ENCODE assay signal across 11 mouse cellular contexts in genomic region chr14:6756384-6757230, GRCm38 (mm10). TPM values are rescaled to one million over a fixed set of nuclear protein-coding genes. Genes with fewer than 3 reads are reported as not detected.
DNase-seq lines count a peak whose midpoint lies in the region; ATAC-seq and TF ChIP-seq lines count a peak whose summit lies in the region.
"Not testable (repeated sequence)": the region's sequence is repeated elsewhere in the genome, so short reads cannot be mapped to it uniquely, and the experiment has no call there.
"Had no signal": no experiment of that assay in that cellular context is flagged by ENCODE, and none has a peak within 500 bp of the region (broad histone marks: within the 10 kb centered on the region; RNA-seq: fewer than 3 reads in every experiment).

No protein-coding gene starts in this region.

- not testable (repeated sequence) for H3K79me2 ChIP-seq in myocyte (ENCODE audit: control insufficient read depth, insufficient read depth)

- H3K9me3 ChIP-seq in forebrain, embryonic 16.5 days (ENCODE audit: control insufficient read depth, low read length); heart, postnatal 0 days (replicated peaks; ENCODE audit: control insufficient read depth, low read length); kidney, embryonic 16.5 days (ENCODE audit: low read length); liver, embryonic 14.5 days (ENCODE audit: control insufficient read depth, low read length); stomach, postnatal 0 days (ENCODE audit: control insufficient read depth, low read length): not testable (repeated sequence)

- not testable (repeated sequence) for H3K27me3 ChIP-seq in forebrain, embryonic 16.5 days (replicated peaks; ENCODE audit: control insufficient read depth, insufficient read depth, low read length); heart, postnatal 0 days (ENCODE audit: control insufficient read depth, insufficient read depth, low read length); kidney, embryonic 16.5 days (ENCODE audit: insufficient read depth, low read length); liver, embryonic 14.5 days (ENCODE audit: control insufficient read depth, insufficient read depth, low read length); myocyte (ENCODE audit: control insufficient read depth, insufficient read depth, insufficient read length); stomach, postnatal 0 days (ENCODE audit: control insufficient read depth, insufficient read depth, low read length)

- peak; percentile 36 for DNase-seq in 3134 (ENCODE audit: extremely low read depth, insufficient read length, low spot score)
- peak; percentile 3 for DNase-seq in cerebellum, adult 9-11 months
- DNase-seq in heart, postnatal 0 days (ENCODE audit: low spot score); liver, embryonic 14.5 days (ENCODE audit: low read depth in 3 of 3, low spot score in 3 of 3); stomach, postnatal 0 days (ENCODE audit: low spot score): not testable (repeated sequence)

- not testable (repeated sequence) for H3K27ac ChIP-seq in forebrain, embryonic 16.5 days (ENCODE audit: low read length); kidney, embryonic 16.5 days (ENCODE audit: low read length); liver, embryonic 14.5 days; stomach, postnatal 0 days (replicated peaks)
- 0 out of 2 replicates have a peak overlapping the region, but pooled peaks have one; percentile 2 for H3K27ac ChIP-seq in heart, postnatal 0 days (ENCODE audit: low read depth)

- TF ChIP-seq EP300 in heart, postnatal 0 days (IDR thresholded peaks at IDR 0.05; ENCODE audit: low read depth); liver, embryonic 14.5 days (IDR thresholded peaks at IDR 0.05; ENCODE audit: low read depth); stomach, postnatal 0 days (optimal IDR thresholded peaks at IDR 0.05): not testable (repeated sequence)

- peak overlapping the region; percentile 29 for H3K4me2 ChIP-seq in forebrain, embryonic 16.5 days (ENCODE audit: low read length)
- peak overlapping the region; percentile 55 for H3K4me2 ChIP-seq in heart, postnatal 0 days (ENCODE audit: low read depth, low read length)
- H3K4me2 ChIP-seq in kidney, embryonic 16.5 days (replicated peaks; ENCODE audit: low read depth, low read length) = peak overlapping the region; percentile 49
- H3K4me2 ChIP-seq in liver, embryonic 14.5 days (ENCODE audit: low read depth) = peak overlapping the region; percentile 22; the same call in 1 of the 2 replicates
- peak overlapping the region; percentile 42 for H3K4me2 ChIP-seq in myocyte (ENCODE audit: low read depth)
- peak overlapping the region; percentile 43 for H3K4me2 ChIP-seq in stomach, postnatal 0 days (replicated peaks; ENCODE audit: low read depth)

- H3K36me3 ChIP-seq in forebrain, embryonic 16.5 days (ENCODE audit: control insufficient read depth, insufficient read depth); heart, postnatal 0 days (replicated peaks; ENCODE audit: control insufficient read depth, insufficient read depth, low read length); kidney, embryonic 16.5 days (ENCODE audit: insufficient read depth, low read length); liver, embryonic 14.5 days (replicated peaks; ENCODE audit: control insufficient read depth, insufficient read depth, low read depth); myocyte (ENCODE audit: control insufficient read depth, insufficient read depth); stomach, postnatal 0 days (ENCODE audit: control insufficient read depth, insufficient read depth, low read length): not testable (repeated sequence)

- H3ac ChIP-seq in myocyte (ENCODE audit: control insufficient read depth, insufficient read length) = not testable (repeated sequence)

- not testable (repeated sequence) for TF ChIP-seq CTCF in heart, postnatal 0 days (IDR thresholded peaks at IDR 0.05; ENCODE audit: low read depth); liver, embryonic 14.5 days (IDR thresholded peaks at IDR 0.05; ENCODE audit: low read depth); stomach, postnatal 0 days (IDR thresholded peaks at IDR 0.05; ENCODE audit: low read depth)

- not testable (repeated sequence) for TF ChIP-seq POLR2A in myocyte (IDR thresholded peaks at IDR 0.05; ENCODE audit: insufficient read length, low read depth)

- H3K4me3 ChIP-seq in forebrain, embryonic 16.5 days (replicated peaks; ENCODE audit: low read length) = peak overlapping the region; percentile 39
- H3K4me3 ChIP-seq in heart, postnatal 0 days (ENCODE audit: low read depth, low read length) = peak overlapping the region; percentile 40
- peak overlapping the region; percentile 44 for H3K4me3 ChIP-seq in kidney, embryonic 16.5 days (ENCODE audit: low read length)
- H3K4me3 ChIP-seq in liver, embryonic 14.5 days (ENCODE audit: insufficient read depth in 1 of 2, low read depth in 2 of 2, low read length in 2 of 2) = not testable (repeated sequence)
- H3K4me3 ChIP-seq in myocyte = peak overlapping the region; percentile 16
- peak overlapping the region; percentile 24; the same call in 1 of the 2 replicates for H3K4me3 ChIP-seq in stomach, postnatal 0 days (ENCODE audit: low read depth, low read length)

- not testable (repeated sequence) for ATAC-seq in forebrain, embryonic 16.5 days; heart, postnatal 0 days (ENCODE audit: insufficient read depth, low read depth); kidney, embryonic 16.5 days (ENCODE audit: low FRiP score, low TSS enrichment); liver, embryonic 14.5 days (ENCODE audit: insufficient read depth); stomach, postnatal 0 days (ENCODE audit: low FRiP score, low TSS enrichment)

- H3K4me1 ChIP-seq in forebrain, embryonic 16.5 days (replicated peaks; ENCODE audit: control insufficient read depth, insufficient read depth, low read length); heart, postnatal 0 days (ENCODE audit: control insufficient read depth, insufficient read depth); kidney, embryonic 16.5 days (ENCODE audit: insufficient read depth, low read length); liver, embryonic 14.5 days (replicated peaks; ENCODE audit: control insufficient read depth in 2 of 2, insufficient read depth in 2 of 2, low read length in 1 of 2); stomach, postnatal 0 days (replicated peaks; ENCODE audit: control insufficient read depth, insufficient read depth): not testable (repeated sequence)

- under 1% methylated on average over 34 of the region's 67 CpGs for WGBS in forebrain, embryonic 16.5 days
- WGBS in heart, postnatal 0 days = 3% methylated on average over 21 of the region's 67 CpGs
- 1% methylated on average over 18 of the region's 67 CpGs for WGBS in kidney, embryonic 16.5 days
- WGBS in liver, embryonic 14.5 days (ENCODE audit: insufficient replicate concordance) = 0% methylated on average over 23 of the region's 67 CpGs
- WGBS in stomach, postnatal 0 days = 0% methylated on average over 12 of the region's 67 CpGs

- peak overlapping the region; percentile 51; the same call in 1 of the 2 replicates for H3K9ac ChIP-seq in forebrain, embryonic 16.5 days (replicated peaks; ENCODE audit: low read depth, low read length)
- not testable (repeated sequence) for H3K9ac ChIP-seq in heart, postnatal 0 days (replicated peaks; ENCODE audit: low read depth, low read length); liver, embryonic 14.5 days (replicated peaks); stomach, postnatal 0 days (ENCODE audit: low read length)
- H3K9ac ChIP-seq in kidney, embryonic 16.5 days (replicated peaks; ENCODE audit: low read length) = 0 out of 2 replicates have a peak overlapping the region, but pooled peaks have one; percentile 38

RNA-seq across cellular contexts. Expression of gene Gm3636, which starts 14.5 kb away (rescaled TPM):
- 11.5 and 16.2 TPM in 2 replicates for polyA plus RNA-seq in forebrain, embryonic 16.5 days (2015; fragmentation: Nextera tagmentation; extraction: Ambion mirVana)
- 3.7 and 7.0 TPM in 2 replicates for total RNA-seq in heart, postnatal 0 days (2014; rRNA removed; ENCODE audit: low replicate concordance)
- 2.1 and 3.0 TPM in 2 replicates for polyA plus RNA-seq in heart, postnatal 0 days (2015; fragmentation: Nextera tagmentation; extraction: Ambion mirVana)
- 2.6 and 2.7 TPM in 2 replicates for polyA plus RNA-seq in kidney, embryonic 16.5 days (2015; fragmentation: Nextera tagmentation; extraction: Ambion mirVana)
- polyA plus RNA-seq in liver, embryonic 14.5 days (2012; rRNA removed) = 0.21 and 0.35 TPM in 2 replicates
- polyA plus RNA-seq in liver, embryonic 14.5 days (2014; fragmentation: Nextera tagmentation; extraction: Ambion mirVana) = 0.25 TPM in 1 of 2 replicates, not detected in the other
- polyA plus RNA-seq in myocyte (2012; fragmentation: generic; extraction: Trizol) = 0.55 TPM
- polyA plus RNA-seq in stomach, postnatal 0 days (2015; fragmentation: Nextera tagmentation; extraction: Ambion mirVana) = 1.2 and 1.4 TPM in 2 replicates

RNA-seq across cellular contexts. Expression of gene Gm8362, which starts 17.6 kb away (rescaled TPM):
- polyA plus RNA-seq in forebrain, embryonic 16.5 days (2015; fragmentation: Nextera tagmentation; extraction: Ambion mirVana) = not detected in 2 replicates
- total RNA-seq in heart, postnatal 0 days (2014; rRNA removed; ENCODE audit: low replicate concordance) = not detected in 2 replicates
- polyA plus RNA-seq in heart, postnatal 0 days (2015; fragmentation: Nextera tagmentation; extraction: Ambion mirVana) = not detected in 2 replicates
- not detected in 2 replicates for polyA plus RNA-seq in kidney, embryonic 16.5 days (2015; fragmentation: Nextera tagmentation; extraction: Ambion mirVana)
- polyA plus RNA-seq in liver, embryonic 14.5 days (2012; rRNA removed) = not detected in 2 replicates
- not detected in 2 replicates for polyA plus RNA-seq in liver, embryonic 14.5 days (2014; fragmentation: Nextera tagmentation; extraction: Ambion mirVana)
- not detected for polyA plus RNA-seq in myocyte (2012; fragmentation: generic; extraction: Trizol)
- not detected in 2 replicates for polyA plus RNA-seq in stomach, postnatal 0 days (2015; fragmentation: Nextera tagmentation; extraction: Ambion mirVana)
- total RNA-seq: adrenal gland, postnatal 36 days; left cerebral cortex, adult 18-20 months had no signal
- polyA plus RNA-seq: frontal cortex, adult 2 months had no signal

RNA-seq across cellular contexts. Expression of gene Gm8050, which starts 36.6 kb away (rescaled TPM):
- not detected in 2 replicates for polyA plus RNA-seq in forebrain, embryonic 16.5 days (2015; fragmentation: Nextera tagmentation; extraction: Ambion mirVana)
- total RNA-seq in heart, postnatal 0 days (2014; rRNA removed; ENCODE audit: low replicate concordance) = not detected in 2 replicates
- polyA plus RNA-seq in heart, postnatal 0 days (2015; fragmentation: Nextera tagmentation; extraction: Ambion mirVana) = not detected in 2 replicates
- not detected in 2 replicates for polyA plus RNA-seq in kidney, embryonic 16.5 days (2015; fragmentation: Nextera tagmentation; extraction: Ambion mirVana)
- polyA plus RNA-seq in liver, embryonic 14.5 days (2012; rRNA removed) = not detected in 2 replicates
- not detected in 2 replicates for polyA plus RNA-seq in liver, embryonic 14.5 days (2014; fragmentation: Nextera tagmentation; extraction: Ambion mirVana)
- not detected for polyA plus RNA-seq in myocyte (2012; fragmentation: generic; extraction: Trizol)
- polyA plus RNA-seq in stomach, postnatal 0 days (2015; fragmentation: Nextera tagmentation; extraction: Ambion mirVana) = not detected in 2 replicates
- total RNA-seq: adrenal gland, postnatal 36 days; left cerebral cortex, adult 18-20 months had no signal
- polyA plus RNA-seq: frontal cortex, adult 2 months had no signal
